Mouse (Mus musculus) small intestine, adult 2 months (tissue): ENCODE data around the gene Gm128. TPM values are rescaled to one million over a fixed set of nuclear protein-coding genes. Genes with fewer than 3 reads are reported as not detected.
"Not testable (repeated sequence)": the region's sequence is repeated elsewhere in the genome, so short reads cannot be mapped to it uniquely, and the experiment has no call there.

Experiments
- H3K27ac ChIP-seq: fragments of 200-500 bp; 2 replicates; pipeline ENCODE4 v1.5.1; 2012; ENCODE audit warnings: low read depth, low read length, control low read depth, inconsistent platforms; ENCODE audit not compliant: insufficient read depth
- H3K27me3 ChIP-seq: fragments of 200-500 bp; 2 replicates; pipeline ENCODE4 v1.6.1; 2012; ENCODE audit warnings: mild to moderate bottlenecking, moderate library complexity, low read length, inconsistent platforms; ENCODE audit not compliant: control insufficient read depth, insufficient read depth
- H3K36me3 ChIP-seq: fragments of 200-500 bp; 2 replicates; pipeline ENCODE4 v1.6.1; 2012; ENCODE audit warnings: mild to moderate bottlenecking, low read length, control low read depth, inconsistent platforms; ENCODE audit not compliant: control insufficient read depth, insufficient read depth
- H3K4me1 ChIP-seq: fragments of 200-500 bp; 2 replicates; pipeline ENCODE4 v1.6.1; 2012; ENCODE audit warnings: low read length, inconsistent platforms, mixed read lengths; ENCODE audit not compliant: control insufficient read depth, insufficient read depth, insufficient read length
- H3K4me3 ChIP-seq: fragments of 200-500 bp; 2 replicates; pipeline ENCODE4 v1.5.1; 2012; ENCODE audit warnings: low read depth, mild to moderate bottlenecking, control low read depth, inconsistent platforms, low read length, moderate library complexity
- CTCF ChIP-seq: fragments of 200-500 bp; IDR thresholded peaks from 2 replicates; pipeline ENCODE4 v1.5.1; 2012; ENCODE audit warnings: low read depth, mild to moderate bottlenecking, control low read depth, inconsistent platforms, low read length, moderate library complexity, mixed read lengths; ENCODE audit not compliant: insufficient replicate concordance, insufficient read length; ENCODE audit errors: extremely low read depth
- POLR2A ChIP-seq: fragments of 200-500 bp; IDR thresholded peaks from 2 replicates; pipeline ENCODE4 v1.6.1; 2012; ENCODE audit warnings: low read depth, mild to moderate bottlenecking, control low read depth, inconsistent platforms, low read length, moderate library complexity
- WGBS: fragments of 180-500 bp; shearing (Covaris S2); methylation state at CpG from one replicate; pipeline ENCODE4 v1.1.7; 2018; 5-methylcytosine and 5-hydroxymethylcytosine counted together
- polyA plus RNA-seq: library from polyadenylated mRNA; depleted of rRNA; stranded (reverse); fragments of >200 nt; gene quantifications from 2 replicates; pipeline ENCODE4 v1.2.3, GENCODE M21; 2012

The Gm128 gene
- polyA plus RNA-seq, 1 experiment = 0.13 TPM

- H3K36me3 ChIP-seq = peaks cover 14% of the 10 kb centered on the region
- no peak overlapping the region for H3K27ac ChIP-seq
- H3K27me3 ChIP-seq = no peaks in the 10 kb centered on the region
- 0 out of 2 replicates have a peak, but pooled peaks cover 2% of the 10 kb centered on the region for H3K4me1 ChIP-seq
- WGBS = 75% methylated on average over 2 of the region's 2 CpGs
- H3K4me3 ChIP-seq = no peak overlapping the region
- TF ChIP-seq POLR2A (no peak), CTCF (no peak)
These were observed 18.4 kb downstream of the Gm128 start for GRCm38 (mm10) chr3:95223041-95223440.

GRCm38 (mm10) chr3:95218466-95219137 is 22.8 kb downstream of the Gm128 start:
- H3K4me1 ChIP-seq = no peaks in the 10 kb centered on the region; the same call in 1 of the 2 replicates
- 0 out of 2 replicates have a peak overlapping the region, but pooled peaks have one; percentile 100 for H3K27ac ChIP-seq
- H3K36me3 ChIP-seq = peaks cover 21% of the 10 kb centered on the region
- 57% methylated on average over 6 of the region's 6 CpGs for WGBS
- no peak overlapping the region for H3K4me3 ChIP-seq
- no peak for TF ChIP-seq POLR2A
- TF ChIP-seq CTCF = no peak
- no peaks in the 10 kb centered on the region for H3K27me3 ChIP-seq

GRCm38 (mm10) chr3:95217255-95218134 is 23.9 kb downstream of the Gm128 start, which contains the start of gene Gabpb2:
TSS of gene Gabpb2 (minus strand) at chr3:95217916.
- Histone ChIP-seq H3K4me3 (peak within 1 kb of the TSS; percentile 94), H3K4me1 (no peaks in the 10 kb centered on the region; the same call in 1 of the 2 replicates), H3K27me3 (no peaks in the 10 kb centered on the region), H3K36me3 (peaks cover 15% of the 10 kb centered on the region), H3K27ac (peak within 1 kb of the TSS; percentile 100)
- under 1% methylated on average over 56 of the region's 56 CpGs for WGBS
- TF ChIP-seq CTCF (peak; percentile 92), POLR2A (peak; percentile 46)

- 3% methylated on average over 4 of the region's 4 CpGs for WGBS
- Histone ChIP-seq H3K36me3 (peaks cover 15% of the 10 kb centered on the region), H3K27ac (peak overlapping the region; percentile 51; the same call in 1 of the 2 replicates), H3K4me3 (peak overlapping the region; percentile 94), H3K27me3 (no peaks in the 10 kb centered on the region), H3K4me1 (no peaks in the 10 kb centered on the region; the same call in 1 of the 2 replicates)
- TF ChIP-seq CTCF (no peak), POLR2A (no peak)
These were observed 24.6 kb downstream of the Gm128 start for GRCm38 (mm10) chr3:95216655-95217254.

- Histone ChIP-seq H3K4me3 (no peak overlapping the region), H3K27ac (no peak overlapping the region), H3K36me3 (peaks cover 19% of the 10 kb centered on the region), H3K27me3 (no peaks in the 10 kb centered on the region), H3K4me1 (no peaks in the 10 kb centered on the region; the same call in 1 of the 2 replicates)
- TF ChIP-seq POLR2A = no peak
- no peak for TF ChIP-seq CTCF
- WGBS = 92% methylated on average over 1 of the region's 1 CpGs
These were observed 27.8 kb downstream of the Gm128 start for GRCm38 (mm10) chr3:95213609-95213975.

- H3K4me3 ChIP-seq, H3K27me3 ChIP-seq, H3K4me1 ChIP-seq, H3K27ac ChIP-seq: not testable (repeated sequence)
- peaks cover 22% of the 10 kb centered on the region for H3K36me3 ChIP-seq
- TF ChIP-seq CTCF = peak; percentile 12; the same call in 1 of the 2 replicates
- WGBS = 88% methylated on average over 9 of the region's 10 CpGs
These were observed 28.3 kb downstream of the Gm128 start for GRCm38 (mm10) chr3:95212889-95213608.
